ENCODE assay signal across 11 mouse cellular contexts in the genomic region with DNA sequence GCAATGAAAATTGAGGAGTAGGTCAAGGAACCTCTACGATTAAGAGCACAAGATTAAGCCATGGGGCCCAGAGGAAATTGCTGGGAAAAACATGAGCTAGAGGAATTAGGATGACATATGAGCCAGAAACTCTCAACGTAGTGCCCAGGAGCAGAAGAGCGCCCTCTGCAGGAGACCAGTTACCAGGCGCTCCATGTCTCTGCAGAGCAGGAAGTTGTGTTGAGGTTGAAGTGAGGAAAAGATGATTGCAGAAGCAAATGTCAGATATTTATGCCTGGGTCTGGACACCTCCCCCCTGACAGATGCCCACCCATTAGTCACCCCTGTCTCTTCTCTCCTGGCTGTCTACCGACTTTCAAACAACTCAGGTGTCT.
DNase-seq lines count a peak whose midpoint lies in the region; ATAC-seq and TF ChIP-seq lines count a peak whose summit lies in the region.
"Had no signal": no experiment of that assay in that cellular context is flagged by ENCODE, and none has a peak within 500 bp of the region (broad histone marks: within the 10 kb centered on the region; RNA-seq: fewer than 3 reads in every experiment).

No protein-coding gene starts in this region.

- WGBS in kidney, postnatal 0 days: 57% methylated on average over 5 of the region's 5 CpGs

- ATAC-seq in kidney, postnatal 0 days (replicated peaks; ENCODE audit: low FRiP score, low read depth): peak; percentile 6; the same call in 1 of the 2 replicates
- ATAC-seq in erythroblast, adult 5-6 weeks (replicated peaks; ENCODE audit: low FRiP score, poor library complexity, severe bottlenecking): no peak

- H3K36me3 ChIP-seq in kidney, postnatal 0 days (ENCODE audit: insufficient read depth, low read length): no peaks in the 10 kb centered on the region
- no peaks in the 10 kb centered on the region for H3K36me3 ChIP-seq in E14TG2a.4 (ENCODE audit: insufficient read depth, low read length)
- H3K36me3 ChIP-seq: limb, embryonic 13.5 days had no signal

- H3K4me2 ChIP-seq in kidney, postnatal 0 days (ENCODE audit: low read length): no peak overlapping the region
- H3K4me2 ChIP-seq: limb, embryonic 13.5 days had no signal

- TF ChIP-seq CTCF in kidney, postnatal 0 days (IDR thresholded peaks at IDR 0.05; ENCODE audit: low read depth): peak; percentile 46; the same call in 1 of the 2 replicates
- peak; percentile 36; the same call in 1 of the 2 replicates for TF ChIP-seq CTCF in E14TG2a.4 (conservative IDR thresholded peaks at IDR 0.05; ENCODE audit: low read length)

- no peaks in the 10 kb centered on the region for H3K4me1 ChIP-seq in kidney, postnatal 0 days (replicated peaks; ENCODE audit: insufficient read depth, low read length)
- no peaks in the 10 kb centered on the region for H3K4me1 ChIP-seq in E14TG2a.4 (replicated peaks; ENCODE audit: low read depth, low read length)
- H3K4me1 ChIP-seq: limb, embryonic 13.5 days had no signal

- H3K27ac ChIP-seq in kidney, postnatal 0 days: no peak overlapping the region
- H3K27ac ChIP-seq: gastrocnemius, adult 2 months; limb, embryonic 13.5 days had no signal

- H3K9ac ChIP-seq in kidney, postnatal 0 days (ENCODE audit: low read depth, low read length): no peak overlapping the region
- H3K9ac ChIP-seq: limb, embryonic 13.5 days had no signal

- DNase-seq in kidney, postnatal 0 days (ENCODE audit: low spot score): peak; percentile 47
- DNase-seq in kidney, postnatal 36 days: no peak
- peak; percentile 9 for DNase-seq in A20 (ENCODE audit: low read depth, low spot score)
- peak; percentile 2 for DNase-seq in forelimb bud, embryonic 11.5 days (ENCODE audit: low read depth, low spot score)
- DNase-seq in thymus, postnatal 0 days (ENCODE audit: low spot score): no peak
- DNase-seq: gastrocnemius, adult 2 months; thymus, postnatal 25 days had no signal

- no peaks in the 10 kb centered on the region for H3K27me3 ChIP-seq in kidney, postnatal 0 days (ENCODE audit: insufficient read depth, low read length)
- H3K27me3 ChIP-seq in E14TG2a.4 (ENCODE audit: insufficient read depth, low read length): no peaks in the 10 kb centered on the region
- H3K27me3 ChIP-seq: limb, embryonic 13.5 days had no signal

- no peak overlapping the region for H3K4me3 ChIP-seq in kidney, postnatal 0 days (replicated peaks; ENCODE audit: low read depth, low read length)
- H3K4me3 ChIP-seq in E14TG2a.4 (replicated peaks; ENCODE audit: low read length): no peak overlapping the region
- H3K4me3 ChIP-seq: erythroblast, embryonic 14.5 days; gastrocnemius, adult 2 months; limb, embryonic 13.5 days had no signal

- no peaks in the 10 kb centered on the region for H3K9me3 ChIP-seq in kidney, postnatal 0 days (replicated peaks; ENCODE audit: low read length)
- no peaks in the 10 kb centered on the region for H3K9me3 ChIP-seq in E14TG2a.4 (ENCODE audit: low read length)
- H3K9me3 ChIP-seq: limb, embryonic 13.5 days had no signal

Comparison
In these comparisons a context has a peak if more than half of its experiments do, and no peak if none do; other contexts are left out.
1. DNase-seq: peak in kidney, postnatal 0 days (single experiment), A20 (single experiment) and forelimb bud, embryonic 11.5 days (single experiment); none in kidney, postnatal 36 days (0 of 2) and thymus, postnatal 0 days (single experiment).